Mouse (Mus musculus): ENCODE measurements around the gene Wdr54. TPM values are rescaled to one million over a fixed set of nuclear protein-coding genes. Genes with fewer than 3 reads are reported as not detected.

Wdr54 gene
- total RNA-seq, 2 experiments from 2014 or later = 24.2 to 25.3 TPM

DNA sequence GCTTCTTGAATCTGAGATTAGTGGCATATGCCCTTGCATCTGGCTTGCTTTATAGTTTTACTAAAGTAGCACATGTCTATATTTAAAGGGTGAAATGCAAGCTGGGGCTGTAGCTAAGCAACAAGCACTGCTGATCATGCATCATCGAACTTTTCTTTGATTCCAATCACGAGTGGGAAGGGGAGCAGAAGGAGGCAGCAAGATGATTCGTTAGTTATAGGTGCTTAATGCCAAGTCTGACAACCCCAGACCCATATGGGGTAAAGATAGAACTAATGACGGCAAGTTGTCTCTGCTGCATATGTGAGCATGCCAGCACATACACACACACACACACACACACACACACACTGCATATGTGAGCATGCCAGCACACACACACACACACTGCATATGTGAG is 52.0 kb downstream of the Wdr54 start:
- peak; percentile 30 to 33 for DNase-seq

DNA sequence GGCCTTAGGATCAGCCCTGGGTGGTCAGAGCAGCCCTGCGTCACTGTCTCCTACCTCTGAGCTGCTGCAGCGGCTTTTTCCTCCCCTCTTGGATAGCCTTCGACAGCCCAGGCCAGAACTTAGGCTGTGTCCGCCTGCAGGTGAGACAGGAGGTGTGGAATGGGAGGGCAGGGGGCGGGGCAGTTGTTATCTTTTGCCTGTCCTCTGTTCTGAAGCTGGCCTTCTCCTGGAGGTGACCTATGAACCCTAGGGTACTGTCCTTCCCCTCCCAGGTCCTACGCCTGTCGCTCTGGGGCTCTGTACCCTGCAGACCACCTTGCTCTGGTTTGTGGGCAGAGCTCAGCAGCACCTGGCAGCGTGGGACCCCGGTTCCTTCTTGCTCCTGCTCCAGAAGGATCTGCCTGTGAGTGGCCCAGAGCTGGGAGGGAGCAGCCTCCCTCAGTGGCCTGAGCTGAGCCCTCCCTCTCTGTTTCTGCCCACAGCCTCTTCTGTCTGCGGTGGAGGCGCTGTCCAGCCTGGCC is 53.0 kb downstream of the Wdr54 start:
- peak in 1 of 2 experiments; percentile 18 for DNase-seq

DNA sequence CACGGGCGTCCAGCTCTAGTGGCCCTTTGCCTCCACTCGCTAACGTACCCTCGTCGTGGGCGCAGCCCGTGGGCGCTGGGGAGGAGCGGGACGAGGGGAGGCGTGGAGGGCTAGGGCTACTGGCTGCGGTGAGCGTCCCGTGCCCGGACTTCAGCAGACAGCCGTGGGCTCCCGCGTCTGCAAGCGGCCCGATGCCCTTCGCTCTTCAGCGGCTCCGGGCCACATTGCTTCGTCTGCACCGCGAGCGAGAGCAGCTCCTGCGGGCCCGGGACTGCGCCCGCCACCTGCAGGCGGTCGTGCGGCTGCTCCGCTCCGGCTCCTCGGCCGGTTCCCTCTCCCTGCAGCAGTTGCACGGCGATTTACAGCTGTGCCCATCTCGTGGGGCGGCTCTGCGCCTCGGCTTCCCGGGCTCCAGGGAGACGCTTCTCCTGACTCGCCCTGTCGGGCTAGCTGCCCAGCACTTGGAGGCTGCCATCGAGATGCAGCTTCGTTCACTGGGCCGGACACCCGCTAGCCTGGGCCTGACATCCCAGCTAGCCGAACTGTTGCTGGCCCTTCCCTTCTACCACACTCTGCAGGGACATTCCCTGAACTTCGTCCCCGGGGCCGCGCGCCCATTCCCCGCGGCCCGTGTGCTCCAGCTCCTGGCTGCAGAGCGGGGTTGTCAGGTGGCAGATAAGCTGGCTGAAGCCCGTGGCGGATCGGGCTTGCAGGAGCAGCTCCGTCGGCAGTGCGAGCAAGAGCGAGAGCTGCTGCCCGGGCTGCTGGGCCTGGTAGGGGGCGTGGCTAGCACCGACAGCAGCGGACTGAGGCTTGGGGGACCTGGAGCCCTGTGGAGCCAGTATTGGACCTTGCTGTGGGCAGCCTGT is 54.3 kb downstream of the Wdr54 start:
- peak; percentile 54 to 67 for DNase-seq

GRCm38 (mm10) chr6:83101316-83101687 is 54.9 kb downstream of the Wdr54 start, which contains the start of the genes Ccdc142 and Gm42688:
Ccdc142 (plus strand) TSS chr6:83101601.
Gm42688 (plus strand) TSS chr6:83101617.
- DNase-seq = peak; percentile 84 to 86

Other genes with a start within 250 kb of the Wdr54 start
- gene Sema4f, start 216.6 kb downstream of the Wdr54 start, total RNA-seq (2021) = 10 to 100 TPM; 41.0 to 41.2 TPM
- gene M1ap, start 209.5 kb downstream of the Wdr54 start, total RNA-seq (2021) = not detected
- 1 to 10 TPM; 2.5 to 2.6 TPM for gene Dok1, start 122.9 kb downstream of the Wdr54 start, total RNA-seq (2021)
- 1 to 10 TPM; 4.1 to 5.4 TPM for gene Loxl3, start 122.2 kb downstream of the Wdr54 start, total RNA-seq (2021)
- 100 to 1,000 TPM; 121 to 142 TPM for gene Aup1, start 101.9 kb downstream of the Wdr54 start, total RNA-seq (2021)
- gene Htra2, start 101.1 kb downstream of the Wdr54 start, total RNA-seq (2021) = 10 to 100 TPM; 47.1 to 49.0 TPM
- gene Dqx1, start 98.6 kb downstream of the Wdr54 start, total RNA-seq (2021) = under 1 TPM; 0.40 to 0.94 TPM
- gene Tlx2, start 86.1 kb downstream of the Wdr54 start, total RNA-seq (2021) = not detected
- gene Pcgf1, start 78.5 kb downstream of the Wdr54 start, total RNA-seq (2021) = 10 to 100 TPM; 33.9 to 34.9 TPM
- gene Lbx2, start 70.0 kb downstream of the Wdr54 start, total RNA-seq (2021) = under 1 TPM in 1 of 2 experiments, not detected in 1; 0.48 TPM
- gene Ccdc142, start 54.8 kb downstream of the Wdr54 start, total RNA-seq (2021) = 1 to 10 TPM; 8.0 to 8.2 TPM
- 1 to 10 TPM; 5.8 to 7.0 TPM for gene Gm42688, start 54.8 kb downstream of the Wdr54 start, total RNA-seq (2021)
- 10 to 100 TPM; 64.4 to 69.9 TPM for gene Mrpl53, start 47.4 kb downstream of the Wdr54 start, total RNA-seq (2021)
- 10 to 100 TPM; 28.0 to 28.9 TPM for gene Mogs, start 40.9 kb downstream of the Wdr54 start, total RNA-seq (2021)
- gene Wbp1, start 34.8 kb downstream of the Wdr54 start, total RNA-seq (2021) = 10 to 100 TPM; 58.2 to 61.4 TPM
- 10 to 100 TPM; 21.2 to 23.5 TPM for gene Ino80b, start 31.0 kb downstream of the Wdr54 start, total RNA-seq (2021)
- 10 to 100 TPM; 75.9 to 90.3 TPM for gene Rtkn, start 20.9 kb downstream of the Wdr54 start, total RNA-seq (2021)
- gene 1700003E16Rik, start within 50 bp of the Wdr54 start, total RNA-seq (2021) = 10 to 100 TPM; 23.4 to 24.0 TPM
- gene Dctn1, start 9.5 kb upstream of the Wdr54 start, total RNA-seq (2021) = 100 to 1,000 TPM; 384 to 404 TPM
- 1 to 10 TPM in 1 of 2 experiments, under 1 TPM in 1; 0.57 to 2.8 TPM for gene Slc4a5, start 63.4 kb upstream of the Wdr54 start, total RNA-seq (2021)
- 1 to 10 TPM; 6.1 to 6.7 TPM for gene Mthfd2, start 169.5 kb upstream of the Wdr54 start, total RNA-seq (2021)
- gene Mob1a, start 169.6 kb upstream of the Wdr54 start, total RNA-seq (2021) = 10 to 100 TPM; 21.6 to 21.7 TPM
- gene Bola3, start 192.8 kb upstream of the Wdr54 start, total RNA-seq (2021) = 10 to 100 TPM; 51.1 to 55.5 TPM

Measured in layer of hippocampus, postnatal 36 days (tissue).